Mouse (Mus musculus) neural tube, embryonic 11.5 days (tissue): ENCODE measurements around the gene Larp6. TPM values are rescaled to one million over a fixed set of nuclear protein-coding genes. Genes with fewer than 3 reads are reported as not detected.

ENCODE experiments used
- ATAC-seq: fragments of 200-750 bp; cut with Nextera tagmentation; 2 replicates; pipeline ENCODE4 v1.8.0; 2017; ENCODE audit warnings: moderate number of reproducible peaks, mild to moderate bottlenecking, moderate TSS enrichment, moderate library complexity; ENCODE audit not compliant: insufficient read depth, low FRiP score, low TSS enrichment
- DNase-seq: peaks from one replicate; pipeline ENCODE4 v3.0.0-alpha.2; 2015; ENCODE audit warnings: low spot score
- H3K27ac ChIP-seq: fragments of 300-500 bp; sonication (generic); 2 replicates; pipeline ENCODE4 v1.5.1; 2014; ENCODE audit warnings: low read depth, mild to moderate bottlenecking, low read length
- H3K27me3 ChIP-seq: fragments of 300-500 bp; sonication (generic); 2 replicates; pipeline ENCODE4 v1.6.1; 2014; ENCODE audit warnings: mild to moderate bottlenecking, low read length, mixed read lengths; ENCODE audit not compliant: control insufficient read depth, insufficient read depth
- H3K36me3 ChIP-seq: fragments of 300-500 bp; sonication (generic); 2 replicates; pipeline ENCODE4 v1.6.1; 2014; ENCODE audit warnings: mild to moderate bottlenecking, low read length, moderate library complexity, mixed read lengths; ENCODE audit not compliant: control insufficient read depth, insufficient read depth
- H3K4me1 ChIP-seq: fragments of 300-500 bp; sonication (generic); 2 replicates; pipeline ENCODE4 v1.6.1; 2014; ENCODE audit warnings: low read length, mixed read lengths; ENCODE audit not compliant: control insufficient read depth, insufficient read depth
- H3K4me2 ChIP-seq: fragments of 300-500 bp; sonication (generic); 2 replicates; pipeline ENCODE4 v1.6.1; 2014; ENCODE audit warnings: low read depth, mild to moderate bottlenecking, moderate library complexity
- H3K4me3 ChIP-seq: fragments of 300-500 bp; sonication (generic); 2 replicates; pipeline ENCODE4 v1.5.1; 2014; ENCODE audit warnings: low read depth, low read length
- H3K9ac ChIP-seq: fragments of 300-500 bp; sonication (generic); 2 replicates; pipeline ENCODE4 v1.6.1; 2014; ENCODE audit warnings: mild to moderate bottlenecking, low read length
- H3K9me3 ChIP-seq: fragments of 300-500 bp; sonication (generic); 2 replicates; pipeline ENCODE4 v1.6.1; 2016; ENCODE audit warnings: low read length; ENCODE audit not compliant: control insufficient read depth
- WGBS: fragments of 180-500 bp; shearing (Covaris S2); extraction: QIAGEN DNeasy Blood & Tissue Kit; methylation state at CpG from one replicate; pipeline ENCODE4 v1.1.7; 2014; 5-methylcytosine and 5-hydroxymethylcytosine counted together
- polyA plus RNA-seq: library from polyadenylated mRNA; unstranded; fragments of >200 nt; fragmentation: Nextera tagmentation; extraction: Ambion mirVana; gene quantifications from 2 replicates; pipeline ENCODE4 v1.2.1, GENCODE M21; 2014

Larp6 gene
- polyA plus RNA-seq, 1 experiment from 2014 or later: 2.4 TPM

DNA sequence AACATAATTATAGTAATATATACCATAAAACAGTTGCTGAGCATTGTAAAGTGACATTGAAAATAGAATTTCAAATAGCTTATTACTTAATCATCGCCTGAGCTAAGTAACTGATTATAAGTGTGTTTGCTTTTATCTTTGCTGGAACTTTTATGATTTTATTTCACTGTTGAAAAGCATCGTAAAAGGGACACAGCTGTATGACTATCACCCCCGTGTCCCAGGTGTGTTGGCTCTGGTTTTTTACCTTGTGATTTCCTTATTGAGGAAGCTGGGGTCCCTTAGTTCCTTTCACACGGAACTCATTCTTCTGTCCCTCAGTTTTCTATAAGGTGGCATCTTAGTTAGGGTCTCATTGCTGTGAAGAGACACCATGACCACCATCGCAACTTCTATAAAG lies 34.9 kb downstream of the Larp6 start:
- WGBS: 86% methylated on average over 5 of the region's 5 CpGs
- no peaks in the 10 kb centered on the region for H3K27me3 ChIP-seq
- no peaks in the 10 kb centered on the region for H3K4me1 ChIP-seq
- H3K9me3 ChIP-seq: no peaks in the 10 kb centered on the region
- no peaks in the 10 kb centered on the region for H3K36me3 ChIP-seq
- ATAC-seq: no peak
- H3K4me3 ChIP-seq: no peak overlapping the region
- no peak overlapping the region for H3K27ac ChIP-seq
- no peak for DNase-seq
- no peak overlapping the region for H3K4me2 ChIP-seq
- H3K9ac ChIP-seq: no peak overlapping the region

- ATAC-seq (no peak), DNase-seq (no peak)
- Histone ChIP-seq H3K4me1 (no peaks in the 10 kb centered on the region), H3K4me2 (no peak overlapping the region), H3K36me3 (no peaks in the 10 kb centered on the region), H3K9ac (no peak overlapping the region), H3K9me3 (no peaks in the 10 kb centered on the region), H3K27me3 (no peaks in the 10 kb centered on the region), H3K27ac (no peak overlapping the region), H3K4me3 (no peak overlapping the region)
- WGBS: 81% methylated on average over 2 of the region's 2 CpGs
Measured at GRCm38 (mm10) chr9:60748191-60748590, 35.4 kb downstream of the Larp6 start.

DNA sequence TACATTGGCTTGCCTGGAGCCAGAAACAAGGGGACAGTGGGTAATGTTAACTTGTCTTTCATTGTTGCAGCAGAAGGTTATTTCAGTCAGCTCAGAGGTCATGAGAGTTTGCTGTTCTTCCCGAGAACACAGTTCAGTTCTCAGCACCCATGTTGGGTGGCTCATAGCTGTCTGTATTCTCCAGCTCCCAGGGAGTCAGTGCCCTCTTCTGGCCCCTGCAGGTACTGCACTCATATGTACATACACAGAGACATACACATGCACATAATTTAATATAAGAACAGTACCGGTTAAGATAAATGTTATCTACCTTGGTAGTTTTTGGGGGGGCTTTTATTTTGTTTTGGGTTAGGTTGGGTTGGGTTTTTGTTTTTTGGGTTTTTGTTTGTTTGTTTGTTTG lies 36.3 kb downstream of the Larp6 start:
- no peaks in the 10 kb centered on the region for H3K4me1 ChIP-seq
- H3K4me3 ChIP-seq: no peak overlapping the region
- no peaks in the 10 kb centered on the region for H3K36me3 ChIP-seq
- H3K27me3 ChIP-seq: no peaks in the 10 kb centered on the region
- no peak for DNase-seq
- 91% methylated on average over 2 of the region's 2 CpGs for WGBS
- ATAC-seq: no peak
- H3K27ac ChIP-seq: no peak overlapping the region
- H3K4me2 ChIP-seq: no peak overlapping the region
- no peak overlapping the region for H3K9ac ChIP-seq
- H3K9me3 ChIP-seq: no peaks in the 10 kb centered on the region

DNA sequence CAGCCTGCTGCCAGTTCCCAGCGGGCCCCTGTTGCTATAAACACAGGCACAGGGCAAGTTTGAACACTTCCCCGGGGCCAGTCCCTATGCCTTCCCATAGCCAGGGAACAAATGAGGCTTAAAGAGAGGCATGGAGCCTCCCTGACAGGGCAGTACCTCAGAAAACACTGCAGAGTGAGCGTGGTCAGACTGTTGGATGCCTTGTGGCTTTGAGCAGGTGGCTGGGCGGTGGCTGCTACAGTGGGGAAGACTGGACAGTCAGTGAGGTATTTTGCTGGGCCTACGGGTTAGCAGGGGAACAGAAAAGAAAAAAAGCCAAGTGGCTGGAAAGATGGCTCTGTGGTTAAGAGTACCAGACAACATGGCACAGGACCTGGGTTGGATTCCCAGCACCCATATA lies 38.3 kb downstream of the Larp6 start:
- H3K27ac ChIP-seq: no peak overlapping the region
- 89% methylated on average over 5 of the region's 5 CpGs for WGBS
- H3K9ac ChIP-seq: no peak overlapping the region
- H3K4me3 ChIP-seq: no peak overlapping the region
- H3K4me2 ChIP-seq: no peak overlapping the region
- no peak for DNase-seq
- no peaks in the 10 kb centered on the region for H3K36me3 ChIP-seq
- no peaks in the 10 kb centered on the region for H3K9me3 ChIP-seq
- no peak for ATAC-seq
- no peaks in the 10 kb centered on the region for H3K27me3 ChIP-seq
- H3K4me1 ChIP-seq: no peaks in the 10 kb centered on the region

- ATAC-seq: no peak
- H3K9me3 ChIP-seq: no peaks in the 10 kb centered on the region
- no peak overlapping the region for H3K27ac ChIP-seq
- H3K27me3 ChIP-seq: no peaks in the 10 kb centered on the region
- no peaks in the 10 kb centered on the region for H3K4me1 ChIP-seq
- no peak overlapping the region for H3K4me3 ChIP-seq
- H3K4me2 ChIP-seq: no peak overlapping the region
- no peak overlapping the region for H3K9ac ChIP-seq
- WGBS: 41% methylated on average over 6 of the region's 6 CpGs
- H3K36me3 ChIP-seq: no peaks in the 10 kb centered on the region
- no peak for DNase-seq
Measured at GRCm38 (mm10) chr9:60751971-60752370, 39.2 kb downstream of the Larp6 start.

DNA sequence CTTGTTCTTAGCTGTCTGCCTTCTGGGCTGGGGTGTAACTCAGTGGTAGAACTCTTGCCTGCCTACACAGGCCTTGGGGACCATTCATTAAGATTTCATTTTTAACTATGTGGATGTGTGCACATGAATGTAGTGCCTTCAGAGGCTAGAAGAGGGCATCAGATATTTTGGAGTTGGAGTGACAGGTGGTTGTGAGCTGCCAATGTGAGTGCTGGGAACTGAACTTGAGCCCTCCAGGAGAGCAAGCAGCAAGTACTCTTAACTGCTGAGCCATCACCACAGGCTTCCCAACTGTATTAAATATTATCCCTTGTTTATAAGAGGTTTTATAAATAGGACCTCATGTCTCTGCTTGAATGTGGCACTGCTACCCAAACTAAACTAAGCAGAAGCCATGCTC lies 39.8 kb downstream of the Larp6 start:
- no peak overlapping the region for H3K4me3 ChIP-seq
- H3K27me3 ChIP-seq: no peaks in the 10 kb centered on the region
- no peaks in the 10 kb centered on the region for H3K9me3 ChIP-seq
- no peak overlapping the region for H3K9ac ChIP-seq
- H3K36me3 ChIP-seq: no peaks in the 10 kb centered on the region
- H3K27ac ChIP-seq: no peak overlapping the region
- ATAC-seq (no peak), DNase-seq (no peak)
- no peak overlapping the region for H3K4me2 ChIP-seq
- H3K4me1 ChIP-seq: no peaks in the 10 kb centered on the region

DNA sequence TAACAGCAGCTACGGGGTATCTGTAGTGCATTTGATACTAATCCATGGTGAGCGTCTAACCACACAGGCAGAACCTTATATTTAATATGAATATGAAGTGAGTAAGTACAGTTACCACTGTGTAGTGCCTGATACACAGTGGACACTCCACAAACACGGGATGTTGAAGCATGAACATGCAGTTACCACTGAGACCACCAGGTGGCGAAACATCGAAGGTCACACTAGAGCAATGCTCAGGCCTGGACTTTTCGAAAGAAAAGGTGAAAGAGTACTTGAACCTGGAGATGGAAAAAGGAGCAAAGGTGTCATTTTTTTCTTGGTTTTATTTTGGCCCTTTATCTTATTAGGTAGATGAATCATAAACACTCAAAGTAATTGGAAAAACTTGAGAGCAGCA lies 43.5 kb downstream of the Larp6 start:
- ATAC-seq (no peak), DNase-seq (peak; percentile 66)
- Histone ChIP-seq H3K36me3 (no peaks in the 10 kb centered on the region), H3K4me2 (no peak overlapping the region), H3K27me3 (no peaks in the 10 kb centered on the region), H3K4me1 (peaks cover 4% of the 10 kb centered on the region; the same call in 1 of the 2 replicates), H3K4me3 (no peak overlapping the region), H3K9ac (no peak overlapping the region), H3K9me3 (no peaks in the 10 kb centered on the region), H3K27ac (no peak overlapping the region)
- 44% methylated on average over 6 of the region's 6 CpGs for WGBS

- H3K4me2 ChIP-seq: no peak overlapping the region
- peaks cover 4% of the 10 kb centered on the region; the same call in 1 of the 2 replicates for H3K4me1 ChIP-seq
- ATAC-seq (no peak), DNase-seq (no peak)
- peak overlapping the region; percentile 49 for H3K27ac ChIP-seq
- H3K36me3 ChIP-seq: no peaks in the 10 kb centered on the region
- WGBS: 77% methylated on average over 15 of the region's 15 CpGs
- H3K4me3 ChIP-seq: no peak overlapping the region
- no peaks in the 10 kb centered on the region for H3K27me3 ChIP-seq
- no peak overlapping the region for H3K9ac ChIP-seq
- no peaks in the 10 kb centered on the region for H3K9me3 ChIP-seq
Measured at GRCm38 (mm10) chr9:60756866-60757740, 44.3 kb downstream of the Larp6 start.

- Histone ChIP-seq H3K4me1 (peaks cover 4% of the 10 kb centered on the region; the same call in 1 of the 2 replicates), H3K9me3 (no peaks in the 10 kb centered on the region), H3K4me3 (no peak overlapping the region), H3K27me3 (no peaks in the 10 kb centered on the region), H3K36me3 (no peaks in the 10 kb centered on the region), H3K4me2 (no peak overlapping the region), H3K27ac (peak overlapping the region; percentile 49), H3K9ac (no peak overlapping the region)
- WGBS: 36% methylated on average over 5 of the region's 5 CpGs
- peak; percentile 34 for DNase-seq
- ATAC-seq: no peak
Measured at GRCm38 (mm10) chr9:60757817-60758216, 45.0 kb downstream of the Larp6 start.
